Mouse (Mus musculus) gastrocnemius, adult 8-10 months (tissue): ENCODE results near the gene Edem2. TPM values are rescaled to one million over a fixed set of nuclear protein-coding genes. Genes with fewer than 3 reads are reported as not detected.

Source experiments
- DNase-seq, 2 experiments: peaks; one replicate each; pipeline ENCODE4 v3.0.0; 2022; ENCODE audit warnings: low spot score in 2 of 2
- total RNA-seq, 4 experiments: library from RNA; stranded (reverse); gene quantifications; 2 replicates each; pipeline ENCODE4 v1.2.4; 2022

The Edem2 gene
- total RNA-seq = 1 to 10 TPM; 3.1 to 4.5 (median 3.8) TPM

DNA sequence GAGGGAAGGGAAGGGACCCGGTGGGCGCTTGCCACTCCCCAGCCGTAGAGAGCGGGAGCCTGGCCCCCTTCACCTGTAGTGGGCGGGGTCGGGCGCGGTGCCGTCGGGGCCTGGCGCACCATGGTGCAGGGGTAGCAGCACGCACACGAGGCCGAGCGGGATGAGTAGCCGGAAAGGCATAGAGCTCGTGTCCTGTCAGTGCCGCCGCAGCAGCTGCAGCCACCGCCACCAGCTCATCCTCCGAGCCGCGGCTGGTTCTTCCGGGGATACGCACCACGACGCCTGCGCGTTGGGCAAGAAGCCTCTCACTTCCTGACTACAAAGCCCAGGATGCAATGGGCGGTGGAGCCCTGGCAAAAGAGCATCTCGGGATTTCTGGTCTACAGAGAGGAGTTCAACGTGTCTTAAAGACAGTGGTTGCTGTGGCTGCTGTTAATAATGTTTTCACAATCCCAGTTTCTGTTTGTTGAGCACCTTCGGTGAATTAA is at the start of gene Edem2:
Gene Edem2, minus strand, starts transcription at position 318 of the 488 bp plus-strand sequence.
- peak; percentile 79 to 86 for DNase-seq

GRCm38 (mm10) chr2:155779066-155779465 is 49.8 kb upstream of the Edem2 start:
- DNase-seq = no peak

DNA sequence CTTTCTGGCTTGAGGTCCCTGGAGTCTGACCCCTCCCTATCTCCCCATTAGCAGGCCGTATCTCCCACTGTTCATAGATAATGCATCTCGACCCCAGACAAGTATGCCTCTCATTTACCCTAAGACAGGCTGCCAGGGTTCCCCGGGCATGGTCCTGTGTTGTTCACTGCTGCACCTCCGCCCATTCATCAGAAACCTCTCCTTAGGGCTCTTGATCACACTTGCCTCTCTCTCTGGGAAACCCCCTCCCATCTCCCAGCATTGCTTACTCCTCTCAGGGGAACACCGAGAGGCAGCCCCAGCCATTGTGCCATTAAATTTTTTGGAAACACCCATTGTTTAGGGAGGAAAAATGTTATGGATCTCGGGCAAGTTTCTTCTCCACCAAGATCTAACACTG is 48.7 kb upstream of the Edem2 start:
- no peak for DNase-seq

- no peak for DNase-seq
These were observed 48.4 kb upstream of the Edem2 start for GRCm38 (mm10) chr2:155777688-155777985.

- DNase-seq = no peak
These were observed 47.8 kb upstream of the Edem2 start for GRCm38 (mm10) chr2:155776824-155777687.

DNA sequence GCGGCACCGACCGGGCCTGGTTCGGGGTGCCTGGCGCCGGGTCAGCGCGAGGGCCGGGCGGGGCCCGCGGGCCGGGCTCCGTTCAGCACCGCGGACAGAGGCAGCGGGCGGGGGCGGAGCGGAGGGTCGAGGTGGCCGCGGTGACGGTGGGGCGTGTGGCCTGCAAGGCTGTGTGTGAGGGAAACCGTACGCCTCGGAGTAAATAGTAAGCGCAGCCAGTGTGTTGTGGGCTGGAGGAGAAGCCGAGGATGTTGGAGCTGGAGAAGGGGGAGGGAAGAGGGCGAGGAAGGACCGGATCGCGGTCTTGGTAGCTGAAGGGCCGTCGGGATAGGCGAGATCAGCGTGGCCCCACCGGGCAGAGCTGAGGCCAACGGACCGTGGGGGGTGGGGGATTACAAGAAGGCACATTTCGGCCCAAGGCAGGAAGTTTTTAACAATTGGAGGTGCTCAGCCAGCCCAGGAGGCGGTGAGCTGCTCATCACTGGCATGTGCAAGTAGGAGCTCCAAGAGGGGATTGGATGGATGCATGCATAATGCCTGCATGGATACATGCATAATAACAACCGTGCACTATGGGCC is 46.5 kb upstream of the Edem2 start:
- peak in 1 of 2 experiments; percentile 17 for DNase-seq

DNA sequence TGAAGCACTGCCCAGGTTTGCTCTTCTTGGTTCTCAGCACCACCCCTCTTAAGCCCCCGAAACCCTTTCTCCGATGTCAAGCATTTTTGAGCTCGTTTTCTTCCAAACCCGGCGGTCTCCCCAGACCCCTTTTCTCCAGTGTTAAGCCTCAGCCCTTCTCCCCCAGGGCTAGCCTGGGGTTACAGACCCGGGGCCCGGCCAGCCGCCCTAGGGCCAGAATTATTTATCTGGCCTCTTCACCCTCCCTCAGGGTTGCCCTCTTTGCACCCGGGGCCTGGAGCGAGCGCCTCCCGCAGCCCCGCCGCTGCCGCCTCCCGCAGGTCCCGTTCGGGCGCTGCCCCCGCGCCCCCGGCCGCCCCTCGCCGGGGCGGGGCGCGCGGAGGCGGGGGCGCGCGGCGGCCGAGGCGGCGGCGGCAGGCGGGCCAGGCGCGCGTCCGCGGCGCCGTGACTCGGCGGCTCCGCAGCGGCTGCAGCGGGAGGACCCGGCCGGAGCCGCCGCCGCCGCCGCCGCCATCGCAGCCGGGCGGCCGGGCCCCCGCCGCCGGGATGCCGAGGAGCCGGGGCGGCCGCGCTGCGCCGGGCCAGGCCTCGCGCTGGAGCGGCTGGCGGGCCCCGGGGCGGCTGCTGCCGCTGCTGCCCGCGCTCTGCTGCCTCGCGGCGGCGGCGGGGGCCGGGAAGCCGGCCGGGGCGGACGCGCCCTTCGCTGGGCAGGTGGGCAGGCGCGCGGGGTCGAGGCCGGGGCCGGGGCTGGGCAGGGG is 45.8 kb upstream of the Edem2 start, which contains the start of gene Mmp24:
Gene Mmp24, plus strand, starts transcription at position 416 of the 758 bp plus-strand sequence.
- no peak for DNase-seq

GRCm38 (mm10) chr2:155774261-155774926 is 45.1 kb upstream of the Edem2 start:
- no peak for DNase-seq

- DNase-seq = no peak
These were observed 44.4 kb upstream of the Edem2 start for GRCm38 (mm10) chr2:155773664-155774063.

DNA sequence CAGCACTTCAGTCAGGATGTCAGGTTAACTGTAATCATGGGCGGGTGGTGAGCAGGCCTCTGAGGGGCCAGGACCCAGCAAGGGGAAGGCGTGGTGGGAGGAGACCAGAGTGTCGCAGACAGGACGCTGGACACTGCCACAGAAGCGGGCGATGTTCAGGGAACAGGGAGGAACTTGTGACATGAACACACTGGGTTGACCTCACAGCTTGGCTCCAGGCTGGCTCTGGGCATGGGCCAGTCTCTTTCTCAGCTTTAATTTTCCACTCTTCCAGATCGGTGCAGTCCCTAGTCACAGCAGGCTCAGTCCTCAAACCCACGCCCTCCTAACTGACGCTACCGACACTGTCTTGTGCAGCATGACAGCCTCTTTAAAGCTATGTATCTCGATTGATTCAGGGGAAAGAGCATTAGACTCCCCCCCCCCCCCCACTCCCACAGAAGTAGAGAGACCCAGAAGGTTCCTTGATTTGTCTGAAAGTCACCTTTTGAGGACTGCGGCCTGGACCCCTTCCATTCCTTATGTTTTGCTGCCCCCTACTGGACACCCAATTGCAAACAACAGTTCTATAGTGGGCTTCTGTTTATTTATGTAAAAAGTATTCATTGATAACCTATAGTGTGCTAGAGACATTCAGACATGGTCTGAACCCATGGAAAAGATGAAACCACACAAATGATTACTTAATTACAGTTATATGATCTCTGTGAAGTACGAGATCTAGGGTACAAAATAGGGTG is 35.6 kb upstream of the Edem2 start:
- peak; percentile 19 for DNase-seq

- DNase-seq = no peak
These were observed 27.7 kb upstream of the Edem2 start for GRCm38 (mm10) chr2:155756855-155757566.

GRCm38 (mm10) chr2:155755746-155756145 is 26.5 kb upstream of the Edem2 start:
- peak in 1 of 2 experiments; percentile 33 for DNase-seq

- DNase-seq = peak; percentile 39 to 60
These were observed 21.9 kb upstream of the Edem2 start, which contains the start of gene Procr for GRCm38 (mm10) chr2:155751014-155751786. Gene Procr, plus strand, starts transcription at chr2:155751117.

DNA sequence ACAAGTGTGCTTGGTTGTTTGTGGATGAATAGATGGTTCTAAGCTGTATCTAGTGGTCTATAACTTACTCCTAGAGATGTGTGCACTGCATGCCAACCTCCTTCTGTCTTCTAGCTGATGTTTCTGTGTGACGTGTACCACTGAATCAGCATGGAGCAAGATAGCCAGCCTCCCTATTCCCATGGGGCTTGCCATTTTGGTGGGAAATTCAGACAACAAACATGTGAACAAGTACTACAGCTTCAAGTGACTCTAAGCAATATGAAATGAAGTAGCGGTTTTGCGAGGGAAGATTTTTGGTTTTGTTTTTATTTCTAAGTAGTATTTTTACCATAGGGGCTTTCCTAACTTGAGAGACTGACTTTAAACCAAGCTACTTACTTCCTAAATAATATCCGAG is 20.1 kb upstream of the Edem2 start:
- no peak for DNase-seq

- DNase-seq = no peak
These were observed 16.2 kb upstream of the Edem2 start for GRCm38 (mm10) chr2:155745487-155745886.

GRCm38 (mm10) chr2:155743351-155743750 is 14.1 kb upstream of the Edem2 start:
- no peak for DNase-seq

- DNase-seq = no peak
These were observed 13.7 kb upstream of the Edem2 start for GRCm38 (mm10) chr2:155742931-155743337.

- DNase-seq = no peak
These were observed 12.9 kb upstream of the Edem2 start for GRCm38 (mm10) chr2:155742211-155742610.

GRCm38 (mm10) chr2:155737803-155738202 is 8.5 kb upstream of the Edem2 start:
- no peak for DNase-seq
